Mouse (Mus musculus) liver, embryonic 15.5 days (tissue): ENCODE measurements around the gene Larp1. TPM values are rescaled to one million over a fixed set of nuclear protein-coding genes. Genes with fewer than 3 reads are reported as not detected.

Experiments
- polyA plus RNA-seq: library from polyadenylated mRNA; unstranded; fragments of >200 nt; fragmentation: Nextera tagmentation; extraction: Ambion mirVana; gene quantifications from 2 replicates; pipeline ENCODE4 v1.2.1, GENCODE M21; 2015

Gene Larp1
- polyA plus RNA-seq, 1 experiment from 2014 or later, result 17.3 TPM

Other genes with a start within 250 kb of the Larp1 start
- 2.8 and 3.1 TPM in 2 replicates for gene Sap30l, start 207.4 kb upstream of the Larp1 start, polyA plus RNA-seq
- gene Hand1, start 176.2 kb upstream of the Larp1 start, polyA plus RNA-seq, result 0.06 and 0.14 TPM in 2 replicates
- gene Gm12248, start 84.1 kb downstream of the Larp1 start, polyA plus RNA-seq, result not detected in 2 replicates
- 34.1 and 37.2 TPM in 2 replicates for gene Cnot8, start 95.1 kb downstream of the Larp1 start, polyA plus RNA-seq
- 9.3 and 9.8 TPM in 2 replicates for gene Gemin5, start 159.5 kb downstream of the Larp1 start, polyA plus RNA-seq
- 79.1 and 90.7 TPM in 2 replicates for gene Mrpl22, start 162.6 kb downstream of the Larp1 start, polyA plus RNA-seq
- gene Igtp, start 190.5 kb downstream of the Larp1 start, polyA plus RNA-seq, result 9.9 and 11.2 TPM in 2 replicates
- gene Irgm2, start 190.6 kb downstream of the Larp1 start, polyA plus RNA-seq, result 6.1 and 6.3 TPM in 2 replicates